Mouse (Mus musculus) frontal cortex, postnatal 10 days (tissue): ENCODE results near the gene A1cf.

Source experiments
- DNase-seq, 2 experiments: peaks; one replicate each; pipeline ENCODE4 v3.0.0; 2022; ENCODE audit warnings: low spot score in 2 of 2, mixed read lengths in 1 of 2

The A1cf gene

DNA sequence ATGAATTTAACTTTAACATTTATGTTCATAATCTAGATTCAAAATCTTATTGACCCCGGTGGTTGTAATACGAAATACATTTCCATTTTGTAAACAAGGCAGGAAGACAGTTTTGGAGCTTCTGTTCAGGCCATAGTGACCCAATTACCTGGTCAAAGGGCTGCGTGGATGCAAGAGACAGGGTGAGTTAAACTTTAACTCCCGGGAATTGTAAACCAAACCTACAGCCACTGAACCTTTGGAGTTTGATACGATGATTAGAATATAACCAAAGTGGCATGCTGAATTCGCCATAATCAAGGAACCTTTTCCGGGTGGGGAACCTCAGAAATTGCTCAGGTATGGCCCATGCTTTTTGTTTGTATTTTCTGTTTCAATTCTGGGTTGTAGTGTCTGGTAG is at the start of gene A1cf:
Gene A1cf, plus strand, starts transcription at position 244 of the 400 bp plus-strand sequence.
- no peak for DNase-seq

- DNase-seq: no peak
Measured at GRCm38 (mm10) chr19:31834250-31834649, 34.3 kb upstream of the A1cf start.

DNA sequence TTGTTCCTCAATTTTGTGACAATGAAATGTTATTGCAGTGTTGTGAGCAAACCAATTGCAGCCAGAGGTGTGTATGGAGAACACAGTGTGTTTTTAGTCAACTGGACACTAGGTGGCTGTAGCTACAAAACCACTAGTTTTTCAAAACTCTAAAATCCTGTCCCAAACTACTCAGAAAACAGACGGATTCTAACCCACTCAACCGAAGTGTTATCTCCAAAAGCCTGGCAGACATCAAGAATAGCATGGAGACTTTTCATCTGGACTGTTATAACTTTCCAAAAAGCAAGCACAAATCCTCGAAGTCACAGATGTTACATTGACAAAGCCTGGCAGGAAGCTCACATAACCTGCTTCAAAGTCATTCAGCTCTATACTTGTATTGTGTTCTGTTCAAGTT is 6.7 kb upstream of the A1cf start:
- peak in 1 of 2 experiments; percentile 11 for DNase-seq

DNA sequence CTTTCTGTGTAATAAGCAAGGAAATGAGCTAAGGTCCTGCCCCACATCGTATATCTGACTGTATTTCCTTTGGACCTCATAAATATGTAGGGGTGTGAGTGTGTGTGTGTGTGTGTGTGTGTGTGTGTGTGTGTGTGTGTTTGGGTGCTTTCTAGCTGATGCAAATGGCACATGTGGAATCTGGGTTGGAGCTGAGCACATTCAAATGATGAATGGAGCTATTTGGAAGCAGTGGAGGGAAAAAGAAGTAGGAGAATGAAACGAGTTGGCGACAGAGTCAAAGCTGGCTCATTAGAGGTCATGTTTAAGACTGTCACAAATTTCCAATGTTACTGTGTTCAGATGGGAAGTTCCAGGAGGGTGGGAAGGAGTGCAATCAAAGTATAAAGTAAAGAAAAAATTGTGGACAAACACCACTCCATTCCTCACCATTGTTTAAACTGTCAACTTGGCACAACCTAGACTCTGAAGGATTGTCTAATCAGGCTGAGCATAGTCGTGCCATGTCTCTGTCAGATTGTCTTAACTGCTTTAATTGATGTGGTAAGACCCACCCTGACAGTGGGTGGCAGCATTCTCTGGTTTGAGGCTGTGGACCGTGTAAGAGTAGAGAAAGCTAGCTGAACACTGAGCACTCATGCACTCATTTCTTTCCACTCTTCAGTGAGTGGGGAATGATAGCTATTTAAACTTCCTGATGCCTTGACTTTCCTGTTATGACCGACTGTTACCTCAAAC is 5.9 kb upstream of the A1cf start:
- DNase-seq: no peak

GRCm38 (mm10) chr19:31865451-31865850 is 3.1 kb upstream of the A1cf start:
- DNase-seq: no peak

- DNase-seq: no peak
Measured at GRCm38 (mm10) chr19:31868076-31868475, 488 bp upstream of the A1cf start.

DNA sequence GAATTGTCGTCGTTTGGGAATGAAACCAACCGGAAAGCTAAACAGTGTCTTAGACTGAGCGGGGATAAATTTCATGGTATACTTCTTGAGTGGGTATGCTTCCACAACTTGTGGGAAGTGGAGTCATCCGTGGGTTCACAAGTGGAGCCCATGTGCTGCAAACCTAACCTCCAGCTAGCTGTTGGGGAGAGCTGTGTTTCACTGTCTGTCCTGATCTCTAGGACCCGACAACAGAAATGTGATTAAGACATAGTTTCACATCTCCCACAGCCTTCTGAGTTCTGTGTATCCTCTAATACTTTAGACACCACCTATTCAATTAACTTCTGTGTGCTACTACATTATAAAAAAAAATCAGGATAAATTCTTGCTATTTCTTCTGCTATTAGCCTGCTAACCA is 407 bp downstream of the A1cf start:
- no peak for DNase-seq

DNA sequence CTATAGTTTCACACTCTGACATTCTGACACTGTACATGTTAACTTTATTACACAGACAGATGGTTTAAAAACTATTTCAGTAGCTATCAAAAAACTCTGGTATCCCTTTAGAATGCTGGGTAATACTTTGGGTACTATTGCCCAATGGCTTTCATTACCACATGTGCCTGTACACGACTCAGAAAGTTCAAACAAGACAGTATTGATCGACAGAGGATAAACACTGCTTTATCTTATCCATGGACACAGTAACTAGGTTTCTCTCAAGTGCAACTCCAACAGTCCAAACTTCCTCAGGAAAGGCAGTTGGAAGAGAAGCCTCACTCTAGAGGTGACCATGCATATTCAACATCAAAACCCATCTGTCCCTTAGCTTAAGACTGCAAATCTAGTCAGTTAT is 2.8 kb downstream of the A1cf start:
- DNase-seq: no peak

GRCm38 (mm10) chr19:31877968-31878367 is 9.4 kb downstream of the A1cf start:
- DNase-seq: no peak

- DNase-seq: no peak
Measured at GRCm38 (mm10) chr19:31884594-31884993, 16.0 kb downstream of the A1cf start.

GRCm38 (mm10) chr19:31887275-31887674 is 18.7 kb downstream of the A1cf start:
- no peak for DNase-seq

- DNase-seq: no peak
Measured at GRCm38 (mm10) chr19:31889988-31890387, 21.4 kb downstream of the A1cf start.

- DNase-seq: no peak
Measured at GRCm38 (mm10) chr19:31891001-31891893, 22.7 kb downstream of the A1cf start.

DNA sequence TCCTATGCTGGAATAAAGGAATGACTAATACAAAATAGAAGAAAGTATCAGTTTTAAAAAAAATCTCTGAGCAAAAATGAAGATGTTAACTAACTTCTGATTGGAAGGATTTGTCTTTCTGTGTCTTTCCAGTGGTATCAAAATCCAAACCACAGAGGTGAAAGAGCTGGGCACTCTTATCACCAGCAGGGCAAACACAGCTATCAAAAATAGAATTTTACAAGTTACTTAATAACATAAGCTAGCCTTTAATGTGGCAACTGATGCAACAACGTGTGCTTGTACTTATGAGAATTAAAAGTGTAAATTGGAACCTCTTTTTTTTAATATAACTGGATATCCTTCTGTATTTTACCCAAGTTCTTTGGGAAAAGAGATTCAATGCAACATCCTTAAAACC is 27.4 kb downstream of the A1cf start:
- no peak for DNase-seq

GRCm38 (mm10) chr19:31896711-31897110 is 28.1 kb downstream of the A1cf start:
- no peak for DNase-seq

GRCm38 (mm10) chr19:31905671-31906070 is 37.1 kb downstream of the A1cf start:
- no peak for DNase-seq

DNA sequence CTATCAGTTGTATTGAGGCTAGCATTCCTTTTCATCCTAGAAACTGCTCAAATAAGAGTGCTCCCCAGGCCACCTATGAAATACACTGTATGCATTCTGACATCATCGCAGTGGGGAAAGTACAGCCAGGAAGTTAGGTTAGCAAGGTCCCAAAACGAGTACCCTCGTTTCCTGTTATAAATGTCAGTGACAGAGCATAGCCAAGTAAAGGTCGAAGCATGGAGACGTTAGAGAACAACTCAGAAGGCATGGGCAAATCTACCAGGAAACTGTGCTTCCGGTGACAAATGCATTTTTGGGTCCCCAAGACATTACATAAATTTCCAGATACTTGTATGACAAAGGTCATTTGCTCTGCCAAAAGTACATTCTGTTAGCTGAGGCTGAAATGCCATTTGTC is 41.9 kb downstream of the A1cf start:
- DNase-seq: no peak

DNA sequence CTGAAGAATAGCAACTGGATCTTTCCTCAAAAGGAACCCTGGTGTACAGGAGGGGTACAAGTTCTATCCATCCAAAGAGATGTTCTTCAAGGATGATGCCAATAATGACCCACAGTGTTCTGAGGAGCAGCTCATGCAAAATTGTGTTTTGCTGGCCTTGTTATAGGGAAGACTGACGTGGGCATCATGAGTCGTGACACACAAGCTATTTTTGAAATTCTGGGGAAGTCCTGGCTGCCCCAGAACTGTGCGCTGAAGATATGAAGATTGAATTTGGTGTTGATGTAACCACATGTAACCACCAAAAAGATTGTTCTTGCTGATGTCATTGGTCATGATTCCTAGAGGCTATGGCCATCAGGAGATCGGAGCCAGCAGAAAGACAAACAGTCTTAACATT is 45.4 kb downstream of the A1cf start:
- DNase-seq: no peak

DNA sequence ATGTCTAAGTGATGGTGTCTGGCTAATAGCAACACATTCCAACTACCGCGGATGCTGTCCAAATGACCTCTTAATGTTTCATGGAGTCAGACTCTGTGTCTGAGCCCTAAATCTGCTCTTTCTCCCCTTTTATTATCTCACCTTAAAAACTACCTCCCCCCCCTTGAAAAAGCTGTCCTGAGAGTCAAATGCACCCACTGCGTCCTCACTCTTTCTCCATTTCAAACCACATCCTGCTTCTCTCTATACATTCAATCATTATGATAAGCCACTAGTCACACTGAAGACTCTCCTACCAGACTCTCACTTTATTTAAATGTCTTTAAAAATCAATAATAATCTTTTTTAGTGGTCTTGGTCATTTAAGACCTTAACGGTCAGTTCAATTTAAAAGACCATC is 51.8 kb downstream of the A1cf start:
- DNase-seq: no peak

DNA sequence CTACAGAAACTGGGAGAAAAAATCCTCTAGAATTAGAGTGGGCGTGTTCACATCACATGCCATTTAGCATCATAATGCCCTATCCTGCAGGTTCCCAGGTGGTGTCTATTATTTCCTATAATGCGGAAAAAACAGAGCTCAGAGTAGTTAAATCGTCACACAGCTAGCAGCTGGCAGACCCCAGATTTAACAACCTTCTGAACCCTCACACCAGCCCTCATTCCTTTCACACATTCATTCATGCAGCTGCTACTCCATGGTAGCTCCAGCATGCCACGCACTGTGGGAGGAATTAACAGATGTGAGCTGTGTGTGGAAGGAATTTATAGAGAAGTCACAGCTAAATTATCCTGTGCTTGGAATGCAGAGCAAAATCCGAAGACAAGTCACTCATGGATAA is 53.3 kb downstream of the A1cf start:
- no peak for DNase-seq

GRCm38 (mm10) chr19:31923615-31924352 is 55.2 kb downstream of the A1cf start:
- DNase-seq: no peak

DNA sequence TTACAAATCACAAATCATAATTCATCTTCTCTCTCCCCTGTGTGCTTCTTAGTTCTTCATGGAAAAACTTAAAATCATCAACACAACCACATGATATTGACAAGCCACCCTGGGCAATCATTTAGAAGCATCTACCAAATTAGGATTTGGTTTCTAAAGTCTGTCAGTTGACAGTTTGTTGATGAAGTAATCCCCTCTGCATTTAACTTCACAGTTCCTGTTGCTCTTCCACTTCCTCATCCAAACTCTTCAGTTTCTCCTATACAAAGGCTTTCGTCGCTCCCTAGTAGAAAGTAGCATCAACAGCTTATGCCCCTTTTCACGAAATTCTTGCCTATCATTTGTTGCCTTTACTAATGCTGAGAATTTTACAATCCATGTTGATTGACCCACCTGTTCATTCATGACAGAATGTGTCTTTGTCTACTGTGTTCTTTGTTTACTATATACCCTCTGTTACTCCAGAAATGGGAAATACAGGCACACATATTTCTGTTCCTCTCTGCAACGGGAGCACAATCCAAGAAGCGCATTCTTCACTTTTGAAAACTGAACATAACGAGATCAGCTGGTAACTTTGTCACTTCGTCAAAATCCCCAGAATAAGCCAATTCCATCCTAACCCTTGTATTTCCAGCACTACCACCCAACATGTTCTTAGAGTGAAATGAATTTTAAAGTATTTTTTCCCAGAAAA is 82.4 kb downstream of the A1cf start:
- DNase-seq: no peak
